Mouse (Mus musculus): Measurements from ENCODE around the gene Ggt1. TPM values are rescaled to one million over a fixed set of nuclear protein-coding genes. Genes with fewer than 3 reads are reported as not detected.

The Ggt1 gene
- total RNA-seq, 4 experiments from 2014 or later = not detected

- DNase-seq (ENCODE audit: low spot score) = peak; percentile 83
Observed at GRCm38 (mm10) chr10:75632633-75633032, 71.2 kb downstream of the Ggt1 start.

DNA sequence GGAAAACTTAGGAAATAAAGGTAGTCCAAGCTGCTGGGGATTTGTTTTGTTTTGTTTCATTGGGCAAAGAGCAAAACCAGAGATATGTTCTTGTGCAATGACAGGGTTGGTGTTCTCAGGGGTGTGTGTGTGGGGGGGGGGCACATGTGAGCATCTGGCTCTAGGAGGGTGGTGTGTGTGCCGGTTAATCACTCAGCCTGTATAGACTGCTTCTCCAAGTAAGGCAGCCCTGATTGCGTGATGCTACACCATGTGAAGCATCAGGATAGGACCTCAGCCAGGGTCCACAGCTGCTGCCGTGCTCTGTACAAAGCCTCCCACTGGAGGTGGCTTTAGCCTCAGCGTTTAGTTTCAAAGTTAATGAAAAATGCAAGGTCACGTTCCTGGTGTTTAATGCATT lies 71.6 kb downstream of the Ggt1 start:
- peak; percentile 39 for DNase-seq (ENCODE audit: low spot score)

DNA sequence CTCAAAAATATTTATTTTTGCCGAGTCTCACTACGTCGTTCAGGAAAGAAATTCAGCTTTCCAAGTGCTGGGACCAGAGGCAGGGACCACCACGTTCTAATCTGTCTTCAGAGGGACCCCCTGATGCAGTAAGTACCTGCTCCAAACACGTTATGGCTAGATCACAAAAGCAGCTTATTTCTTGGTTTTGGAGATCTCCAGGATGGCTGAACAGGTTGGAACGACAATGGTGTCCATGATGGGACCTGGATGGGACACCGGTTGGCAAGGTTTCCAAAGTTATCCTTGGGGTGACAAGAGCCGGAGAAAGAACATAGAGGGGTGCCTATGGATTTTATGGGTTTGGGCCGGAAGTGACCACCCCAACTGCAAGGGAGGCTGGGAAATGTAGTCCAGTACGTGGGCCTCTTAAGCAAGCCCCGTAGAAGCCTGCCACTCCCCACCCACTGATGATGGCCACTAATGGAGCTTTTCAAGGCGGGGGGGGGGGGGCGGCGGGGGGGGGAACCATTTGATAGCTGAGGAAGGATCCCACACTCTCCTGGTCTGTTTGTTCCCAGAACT lies 72.3 kb downstream of the Ggt1 start:
- DNase-seq (ENCODE audit: low spot score) = no peak

DNA sequence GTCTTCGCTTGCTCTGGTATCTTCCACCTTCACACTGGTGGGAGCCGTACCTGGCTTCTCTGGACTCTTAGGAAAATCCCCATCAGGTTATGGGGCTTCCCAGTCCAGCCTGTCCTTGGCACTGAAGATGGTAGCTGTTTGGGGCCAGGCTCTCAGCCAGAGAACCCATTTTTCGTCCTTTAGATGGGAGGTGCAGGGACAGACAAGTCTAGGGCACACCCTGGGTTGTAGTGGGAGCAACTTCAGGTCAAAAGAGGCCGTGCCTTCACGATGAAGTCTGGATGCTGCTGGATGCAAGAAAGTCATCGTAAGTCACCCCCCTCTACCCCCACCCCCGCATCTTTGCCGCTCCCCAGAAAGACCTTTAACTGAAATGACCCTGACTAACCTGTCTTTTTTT lies 73.2 kb downstream of the Ggt1 start:
- DNase-seq (ENCODE audit: low spot score) = no peak

- DNase-seq (ENCODE audit: low spot score) = no peak
Observed at GRCm38 (mm10) chr10:75635019-75635692, 73.8 kb downstream of the Ggt1 start.

DNA sequence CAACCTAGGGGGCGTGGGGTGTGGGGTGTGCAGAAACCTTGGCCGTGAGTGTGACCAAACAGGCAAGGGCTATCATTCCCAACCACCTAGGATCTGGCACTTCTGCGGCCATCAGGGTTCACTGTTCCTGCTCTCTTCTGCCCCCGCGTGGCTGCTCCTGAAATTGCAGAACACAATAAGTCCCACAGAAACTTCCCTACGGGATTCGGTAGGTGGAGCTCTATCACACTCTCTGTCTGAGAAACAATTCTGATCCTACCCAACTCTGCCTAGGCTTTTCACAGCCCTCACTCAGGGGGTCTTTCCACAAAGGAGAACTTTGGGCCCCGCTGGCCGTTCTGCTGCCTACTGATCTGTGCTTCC lies 74.3 kb downstream of the Ggt1 start:
- peak; percentile 93 for DNase-seq (ENCODE audit: low spot score)

Other genes with a start within 250 kb of the Ggt1 start
- gene Adora2a, start 244.7 kb upstream of the Ggt1 start, total RNA-seq (2022) = 1 to 10 TPM; 5.8 to 9.3 (median 7.0) TPM
- 1 to 10 TPM in 1 of 4 experiments, under 1 TPM in 3; 0.53 to 1.0 (median 0.63) TPM for gene Upb1, start 160.5 kb upstream of the Ggt1 start, total RNA-seq (2022)
- 10 to 100 TPM; 64.0 to 72.6 (median 68.3) TPM for gene Snrpd3, start 44.1 kb upstream of the Ggt1 start, total RNA-seq (2022)
- gene Gucd1, start 43.6 kb upstream of the Ggt1 start, total RNA-seq (2022) = 10 to 100 TPM; 34.0 to 37.2 (median 36.1) TPM
- 1 to 10 TPM in 2 of 4 experiments, under 1 TPM in 2; 0.79 to 1.6 (median 0.97) TPM for gene Lrrc75b, start 1.3 kb upstream of the Ggt1 start, total RNA-seq (2022)
- gene Ggt5, start 27.7 kb downstream of the Ggt1 start, total RNA-seq (2022) = 1 to 10 TPM; 3.4 to 4.9 (median 4.9) TPM
- gene Susd2, start 82.4 kb downstream of the Ggt1 start, total RNA-seq (2022) = 1 to 10 TPM in 3 of 4 experiments, under 1 TPM in 1; 0.98 to 2.2 (median 1.7) TPM
- gene Cabin1, start 202.7 kb downstream of the Ggt1 start, total RNA-seq (2022) = 10 to 100 TPM; 15.5 to 22.0 (median 20.8) TPM
- gene Ddt, start 211.8 kb downstream of the Ggt1 start, total RNA-seq (2022) = 100 to 1,000 TPM in 1 of 4 experiments, 10 to 100 TPM in 3; 83.6 to 103 (median 88.3) TPM
- not detected for gene Gm20441, start 219.3 kb downstream of the Ggt1 start, total RNA-seq (2022)
- gene Gstt3, start 219.8 kb downstream of the Ggt1 start, total RNA-seq (2022) = 1 to 10 TPM; 3.0 to 5.6 (median 5.0) TPM
- gene Gstt1, start 237.0 kb downstream of the Ggt1 start, total RNA-seq (2022) = 10 to 100 TPM; 15.7 to 26.4 (median 22.1) TPM